8 mouse cellular contexts compared by ENCODE assay signal in genomic region chr10:44539033-44539578, GRCm38 (mm10). TPM values are rescaled to one million over a fixed set of nuclear protein-coding genes. Genes with fewer than 3 reads are reported as not detected.
DNase-seq lines count a peak whose midpoint lies in the region; ATAC-seq and TF ChIP-seq lines count a peak whose summit lies in the region.

No protein-coding gene starts in this region.

- 11% methylated on average over 14 of the region's 14 CpGs for WGBS in kidney, embryonic 15.5 days

- H3K36me3 ChIP-seq in kidney, embryonic 15.5 days, result no peaks in the 10 kb centered on the region
- H3K36me3 ChIP-seq in ES-Bruce4 (ENCODE audit: control insufficient read depth, insufficient read depth, low read length, poor library complexity, severe bottlenecking), result no peaks in the 10 kb centered on the region

- no peak overlapping the region for H3K27ac ChIP-seq in kidney, embryonic 15.5 days
- no peak overlapping the region for H3K27ac ChIP-seq in ES-Bruce4 (ENCODE audit: insufficient read depth, low read length)

- H3K9ac ChIP-seq in kidney, embryonic 15.5 days, result no peak overlapping the region
- no peak overlapping the region for H3K9ac ChIP-seq in ES-Bruce4 (ENCODE audit: low read depth, poor library complexity, severe bottlenecking)

- DNase-seq in kidney, adult 11 months, result no peak
- DNase-seq in right cerebral cortex, postnatal 10 days (ENCODE audit: low spot score in 2 of 2), result no peak
- DNase-seq in urinary bladder, adult 18-20 months (ENCODE audit: low spot score in 2 of 2), result no peak
- no peak for DNase-seq in right cerebral cortex, postnatal 36 days (ENCODE audit: low spot score in 2 of 2)

- no peak for ATAC-seq in kidney, embryonic 15.5 days (replicated peaks; ENCODE audit: low FRiP score)
- ATAC-seq in granulocyte monocyte progenitor cell, adult 5-6 weeks (replicated peaks; ENCODE audit: poor library complexity, severe bottlenecking), result peak; percentile 87
- ATAC-seq in megakaryocyte progenitor cell, adult 5-6 weeks (replicated peaks; ENCODE audit: poor library complexity), result peak; percentile 86

- H3K4me1 ChIP-seq in kidney, embryonic 15.5 days, result peaks cover 10% of the 10 kb centered on the region; the same call in 1 of the 2 replicates
- H3K4me1 ChIP-seq in ES-Bruce4 (ENCODE audit: control insufficient read depth, insufficient read depth, low read length), result no peaks in the 10 kb centered on the region

- no peaks in the 10 kb centered on the region for H3K9me3 ChIP-seq in kidney, embryonic 15.5 days (replicated peaks)
- no peaks in the 10 kb centered on the region for H3K9me3 ChIP-seq in ES-Bruce4 (replicated peaks; ENCODE audit: control insufficient read depth, insufficient read depth, low read length, poor library complexity, severe bottlenecking)

- peak overlapping the region; percentile 33 for H3K4me2 ChIP-seq in kidney, embryonic 15.5 days

- TF ChIP-seq CTCF in ES-Bruce4 (IDR thresholded peaks at IDR 0.05; ENCODE audit: low read depth, low read length), result no peak

- no peak for TF ChIP-seq POLR2A in ES-Bruce4 (IDR thresholded peaks at IDR 0.05; ENCODE audit: insufficient read depth, low read length)

- H3K27me3 ChIP-seq in kidney, embryonic 15.5 days, result peaks cover 21% of the 10 kb centered on the region
- no peaks in the 10 kb centered on the region for H3K27me3 ChIP-seq in ES-Bruce4 (ENCODE audit: control insufficient read depth, insufficient read depth, low read length, poor library complexity, severe bottlenecking)

- peak; percentile 34; the same call in 1 of the 2 replicates for TF ChIP-seq EP300 in ES-Bruce4 (IDR thresholded peaks at IDR 0.05; ENCODE audit: insufficient read depth, low read depth, low read length)

- H3K4me3 ChIP-seq in kidney, embryonic 15.5 days (replicated peaks), result no peak overlapping the region
- no peak overlapping the region for H3K4me3 ChIP-seq in ES-Bruce4 (ENCODE audit: low read depth, low read length)

RNA-seq across cellular contexts. Expression of gene Prdm1, which starts 10.8 kb away (rescaled TPM):
- 2.2 and 2.7 TPM in 2 replicates for polyA plus RNA-seq in kidney, embryonic 15.5 days (2015; fragmentation: Nextera tagmentation; extraction: Ambion mirVana)
- polyA plus RNA-seq in ES-Bruce4 (2011; ENCODE audit: insufficient read depth, insufficient read length, low read depth, missing spikeins), result 12.8 and 15.3 TPM in 2 replicates
- not detected in 2 replicates for total RNA-seq in granulocyte monocyte progenitor cell, adult 5-6 weeks (2014; fragmentation: Nextera tagmentation)
- total RNA-seq in granulocyte monocyte progenitor cell, adult 5-6 weeks (2017), result 1.7 TPM in 1 of 2 replicates, not detected in the other
- total RNA-seq in megakaryocyte progenitor cell, adult 5-6 weeks (2015), result 0.17 and 0.25 TPM in 2 replicates
- 0.08 and 0.14 TPM in 2 replicates for total RNA-seq in megakaryocyte progenitor cell, adult 5-6 weeks (2017)
